Mouse (Mus musculus): ENCODE measurements around the gene Macrod1.

Macrod1 gene

GRCm38 (mm10) chr19:7077666-7078065 lies 21.1 kb downstream of the Macrod1 start:
- in situ Hi-C loops (cut with MboI, MseI): no loop called here

GRCm38 (mm10) chr19:7078271-7078670 lies 21.7 kb downstream of the Macrod1 start:
- in situ Hi-C loops (cut with MboI, MseI): no loop called here

GRCm38 (mm10) chr19:7081516-7082266 lies 25.1 kb downstream of the Macrod1 start:
- in situ Hi-C loops (cut with MboI, MseI): no loop called here

GRCm38 (mm10) chr19:7083035-7083794 lies 26.6 kb downstream of the Macrod1 start:
- in situ Hi-C loops (cut with MboI, MseI): no loop called here

GRCm38 (mm10) chr19:7084734-7085133 lies 28.1 kb downstream of the Macrod1 start:
- in situ Hi-C loops (cut with MboI, MseI): no loop called here

- in situ Hi-C loops (cut with MboI, MseI): no loop called here
Measured at GRCm38 (mm10) chr19:7088558-7088957, 31.9 kb downstream of the Macrod1 start.

- in situ Hi-C loops (cut with MboI, MseI): no loop called here
Measured at GRCm38 (mm10) chr19:7089050-7089449, 32.4 kb downstream of the Macrod1 start.

GRCm38 (mm10) chr19:7089842-7090251 lies 33.2 kb downstream of the Macrod1 start:
- in situ Hi-C loops (cut with MboI, MseI): no loop called here

- in situ Hi-C loops (cut with MboI, MseI): no loop called here
Measured at GRCm38 (mm10) chr19:7090369-7091064, 33.9 kb downstream of the Macrod1 start.

GRCm38 (mm10) chr19:7091448-7092050 lies 34.9 kb downstream of the Macrod1 start:
- in situ Hi-C loops (cut with MboI, MseI): no loop called here

- in situ Hi-C loops (cut with MboI, MseI): no loop called here
Measured at GRCm38 (mm10) chr19:7092756-7093155, 36.1 kb downstream of the Macrod1 start.

GRCm38 (mm10) chr19:7099620-7100155 lies 43.1 kb downstream of the Macrod1 start:
- in situ Hi-C loops (cut with MboI, MseI): loop anchor here (10.0 kb wide), 1 partner anchor 445 kb away; no protein-coding TSS in a partner anchor

GRCm38 (mm10) chr19:7102039-7102438 lies 45.4 kb downstream of the Macrod1 start:
- in situ Hi-C loops (cut with MboI, MseI): loop anchor here (10.0 kb wide), 1 partner anchor 447 kb away; no protein-coding TSS in a partner anchor

GRCm38 (mm10) chr19:7103349-7103992 lies 46.9 kb downstream of the Macrod1 start:
- in situ Hi-C loops (cut with MboI, MseI): loop anchor here (10.0 kb wide), 1 partner anchor 449 kb away; no protein-coding TSS in a partner anchor

- in situ Hi-C loops (cut with MboI, MseI): loop anchor here (10.0 kb wide), 1 partner anchor 449 kb away; no protein-coding TSS in a partner anchor
Measured at GRCm38 (mm10) chr19:7103993-7104401, 47.4 kb downstream of the Macrod1 start.

- in situ Hi-C loops (cut with MboI, MseI): loop anchor here (10.0 kb wide), 1 partner anchor 451 kb away; no protein-coding TSS in a partner anchor
Measured at GRCm38 (mm10) chr19:7105544-7105943, 48.9 kb downstream of the Macrod1 start, which contains the start of gene Flrt1. Gene Flrt1 (minus strand): TSS chr19:7105729.

- in situ Hi-C loops (cut with MboI, MseI): loop anchor here (10.0 kb wide), 1 partner anchor 452 kb away; no protein-coding TSS in a partner anchor
Measured at GRCm38 (mm10) chr19:7106566-7106965, 50.0 kb downstream of the Macrod1 start.

GRCm38 (mm10) chr19:7107174-7107573 lies 50.6 kb downstream of the Macrod1 start:
- in situ Hi-C loops (cut with MboI, MseI): loop anchor here (10.0 kb wide), 1 partner anchor 452 kb away; no protein-coding TSS in a partner anchor

- in situ Hi-C loops (cut with MboI, MseI): loop anchor here (10.0 kb wide), 1 partner anchor 454 kb away; no protein-coding TSS in a partner anchor
Measured at GRCm38 (mm10) chr19:7108114-7108905, 51.7 kb downstream of the Macrod1 start.
